Mouse (Mus musculus) MEL (cell line): ENCODE results near the gene Emsy. TPM values are rescaled to one million over a fixed set of nuclear protein-coding genes. Genes with fewer than 3 reads are reported as not detected.

ENCODE experiments used
- DNase-seq: peaks from one replicate; pipeline ENCODE4 v3.0.0; 2011; ENCODE audit warnings: low read depth, low spot score
- H3K27ac ChIP-seq: 2 replicates; pipeline ENCODE4 v1.5.1; 2012; ENCODE audit warnings: low read depth, mild to moderate bottlenecking, control low read depth, low read length, moderate library complexity; ENCODE audit not compliant: control insufficient read depth
- H3K27me3 ChIP-seq, 2 experiments: fragments of 150-350 bp in 1 of 2; sonication (generic) in 1 of 2; 2 replicates each; pipeline ENCODE4 v1.6.1; 2012; ENCODE audit warnings: low read length in 2 of 2, mild to moderate bottlenecking in 2 of 2, improper control_type of control experiment in 1 of 2, moderate library complexity in 1 of 2; ENCODE audit not compliant: insufficient read depth in 2 of 2, control insufficient read depth in 1 of 2
- H3K36me3 ChIP-seq, 2 experiments: 2 replicates each; pipeline ENCODE4 v1.6.1; 2012 to 2014; ENCODE audit warnings: low read length in 2 of 2, improper control_type of control experiment in 1 of 2, inconsistent platforms in 1 of 2, mild to moderate bottlenecking in 1 of 2; ENCODE audit not compliant: insufficient read depth in 2 of 2, control insufficient read depth in 1 of 2
- H3K4me1 ChIP-seq, 2 experiments: fragments of 150-350 bp in 1 of 2; sonication (generic) in 1 of 2; 2 replicates each; pipeline ENCODE4 v1.6.1; 2012; ENCODE audit warnings: low read length in 2 of 2, improper control_type of control experiment in 1 of 2, mild to moderate bottlenecking in 1 of 2; ENCODE audit not compliant: insufficient read depth in 2 of 2, control insufficient read depth in 1 of 2
- H3K4me3 ChIP-seq, 2 experiments: fragments of 150-350 bp in 1 of 2; sonication (generic) in 1 of 2; 2 replicates each; pipeline ENCODE4 v1.5.1; 2012; ENCODE audit warnings: low read depth in 2 of 2, low read length in 2 of 2, mild to moderate bottlenecking in 2 of 2, moderate library complexity in 2 of 2, control low read depth in 1 of 2, improper control_type of control experiment in 1 of 2; ENCODE audit not compliant: control insufficient read depth in 1 of 2, insufficient read depth in 1 of 2
- H3K79me2 ChIP-seq: 2 replicates; pipeline ENCODE4 v1.6.1; 2012; ENCODE audit warnings: mild to moderate bottlenecking, low read length, moderate library complexity; ENCODE audit not compliant: control insufficient read depth, poor library complexity, insufficient read depth
- H3K9ac ChIP-seq: 2 replicates; pipeline ENCODE4 v1.6.1; 2012; ENCODE audit warnings: low read depth, mild to moderate bottlenecking, control low read depth, low read length, moderate library complexity; ENCODE audit not compliant: control insufficient read depth, poor library complexity, severe bottlenecking
- H3K9me3 ChIP-seq: fragments of 150-350 bp; sonication (generic); replicated peaks from 2 replicates; pipeline ENCODE4 v1.6.1; 2012; ENCODE audit warnings: mild to moderate bottlenecking, low read length, improper control_type of control experiment, moderate library complexity; ENCODE audit not compliant: insufficient read depth
- CHD2 ChIP-seq: IDR thresholded peaks from 2 replicates; pipeline ENCODE4 v1.6.1; 2011; ENCODE audit warnings: low read length, improper control_type of control experiment
- E2F4 ChIP-seq: IDR thresholded peaks from 2 replicates; pipeline ENCODE4 v1.6.1; 2011; ENCODE audit warnings: low read depth, low read length, improper control_type of control experiment, borderline replicate concordance
- ELF1 ChIP-seq: IDR thresholded peaks from 2 replicates; pipeline ENCODE4 v1.6.1; 2014; ENCODE audit warnings: low read depth, mild to moderate bottlenecking, inconsistent platforms, low read length, improper control_type of control experiment, moderate library complexity
- EP300 ChIP-seq, 2 experiments: IDR thresholded peaks; 2 replicates each; pipeline ENCODE4 v1.6.1; 2011; ENCODE audit warnings: improper control_type of control experiment in 2 of 2, low read length in 2 of 2, low read depth in 1 of 2, mild to moderate bottlenecking in 1 of 2
- ETS1 ChIP-seq: IDR thresholded peaks from 2 replicates; pipeline ENCODE4 v1.6.1; 2012; ENCODE audit warnings: low read depth, mild to moderate bottlenecking, inconsistent platforms, low read length, improper control_type of control experiment, moderate library complexity
- GABPA ChIP-seq: IDR thresholded peaks from 2 replicates; pipeline ENCODE4 v1.6.1; 2012; ENCODE audit warnings: low read depth, mild to moderate bottlenecking, inconsistent platforms, low read length, improper control_type of control experiment, moderate library complexity
- HCFC1 ChIP-seq: IDR thresholded peaks from 2 replicates; pipeline ENCODE4 v1.6.1; 2012; ENCODE audit warnings: low read depth, mild to moderate bottlenecking, inconsistent platforms, low read length, improper control_type of control experiment, moderate library complexity
- JUND ChIP-seq: IDR thresholded peaks from 2 replicates; pipeline ENCODE4 v1.6.1; 2011; ENCODE audit warnings: low read depth, mild to moderate bottlenecking, improper control_type of control experiment, low read length
- MAFK ChIP-seq: IDR thresholded peaks from 2 replicates; pipeline ENCODE4 v1.6.1; 2011; ENCODE audit warnings: low read depth, mild to moderate bottlenecking, low read length, improper control_type of control experiment, borderline replicate concordance
- MAZ ChIP-seq: IDR thresholded peaks from 2 replicates; pipeline ENCODE4 v1.6.1; 2012; ENCODE audit warnings: low read depth, mild to moderate bottlenecking, inconsistent platforms, low read length, improper control_type of control experiment
- MXI1 ChIP-seq: IDR thresholded peaks from 2 replicates; pipeline ENCODE4 v1.6.1; 2011; ENCODE audit warnings: mild to moderate bottlenecking, low read depth, low read length, improper control_type of control experiment
- MYC ChIP-seq: IDR thresholded peaks from 2 replicates; pipeline ENCODE4 v1.6.1; 2011; ENCODE audit warnings: low read depth, mild to moderate bottlenecking, low read length, improper control_type of control experiment, moderate library complexity
- NELFE ChIP-seq: IDR thresholded peaks from 2 replicates; pipeline ENCODE4 v1.6.1; 2011; ENCODE audit warnings: low read depth, low read length, improper control_type of control experiment
- POLR2A ChIP-seq, 2 experiments: IDR thresholded peaks; 2 replicates each; pipeline ENCODE4 v1.6.1; 2011 to 2012; ENCODE audit warnings: low read length in 2 of 2, mild to moderate bottlenecking in 2 of 2, control low read depth in 1 of 2, improper control_type of control experiment in 1 of 2, low read depth in 1 of 2, moderate library complexity in 1 of 2; ENCODE audit not compliant: control insufficient read depth in 1 of 2, insufficient read depth in 1 of 2, poor library complexity in 1 of 2
- POLR2AphosphoS2 ChIP-seq: IDR thresholded peaks from 2 replicates; pipeline ENCODE4 v1.6.1; 2011; ENCODE audit warnings: low read length, improper control_type of control experiment
- POLR2AphosphoS5 ChIP-seq: IDR thresholded peaks from 2 replicates; pipeline ENCODE4 v1.6.1; 2012; ENCODE audit warnings: low read depth, borderline replicate concordance, mild to moderate bottlenecking, inconsistent platforms, low read length, moderate library complexity, mixed read lengths
- RAD21 ChIP-seq: IDR thresholded peaks from 2 replicates; pipeline ENCODE4 v1.6.1; 2011; ENCODE audit warnings: mild to moderate bottlenecking, low read depth, low read length, improper control_type of control experiment
- RCOR1 ChIP-seq: IDR thresholded peaks from 2 replicates; pipeline ENCODE4 v1.6.1; 2012; ENCODE audit warnings: low read depth, mild to moderate bottlenecking, inconsistent platforms, low read length, improper control_type of control experiment
- SMC3 ChIP-seq: IDR thresholded peaks from 2 replicates; pipeline ENCODE4 v1.6.1; 2011; ENCODE audit warnings: low read depth, low read length, improper control_type of control experiment
- UBTF ChIP-seq: IDR thresholded peaks from 2 replicates; pipeline ENCODE4 v1.6.1; 2012; ENCODE audit warnings: low read depth, mild to moderate bottlenecking, inconsistent platforms, low read length, improper control_type of control experiment, moderate library complexity, borderline replicate concordance; ENCODE audit not compliant: insufficient read depth
- USF1 ChIP-seq: IDR thresholded peaks from 2 replicates; pipeline ENCODE4 v1.6.1; 2014; ENCODE audit warnings: low read depth, mild to moderate bottlenecking, inconsistent platforms, low read length, improper control_type of control experiment, moderate library complexity
- ZNF384 ChIP-seq: IDR thresholded peaks from 2 replicates; pipeline ENCODE4 v1.6.1; 2012; ENCODE audit warnings: low read depth, mild to moderate bottlenecking, inconsistent platforms, low read length, improper control_type of control experiment
- polyA plus RNA-seq, 2 experiments: library from polyadenylated mRNA; stranded (reverse) in 1 of 2; unstranded in 1 of 2; fragments of >175 nt in 1 of 2; fragments of >200 nt in 1 of 2; gene quantifications; 2 replicates each; pipeline versions ENCODE4 v1.2.1 to v1.2.4; 2012; ENCODE audit warnings: low replicate concordance in 2 of 2, low read depth in 1 of 2; ENCODE audit not compliant: insufficient read length in 2 of 2, insufficient read depth in 1 of 2, missing spikeins in 1 of 2
- total RNA-seq: library from RNA; depleted of rRNA; stranded (reverse); fragments of 300-350 nt; gene quantifications from 2 replicates; pipeline ENCODE4 v1.2.3, GENCODE M21; 2012

Emsy gene
- total and polyA plus RNA-seq, 3 experiments, result 10.2 to 24.1 TPM; not detected in 1

DNA sequence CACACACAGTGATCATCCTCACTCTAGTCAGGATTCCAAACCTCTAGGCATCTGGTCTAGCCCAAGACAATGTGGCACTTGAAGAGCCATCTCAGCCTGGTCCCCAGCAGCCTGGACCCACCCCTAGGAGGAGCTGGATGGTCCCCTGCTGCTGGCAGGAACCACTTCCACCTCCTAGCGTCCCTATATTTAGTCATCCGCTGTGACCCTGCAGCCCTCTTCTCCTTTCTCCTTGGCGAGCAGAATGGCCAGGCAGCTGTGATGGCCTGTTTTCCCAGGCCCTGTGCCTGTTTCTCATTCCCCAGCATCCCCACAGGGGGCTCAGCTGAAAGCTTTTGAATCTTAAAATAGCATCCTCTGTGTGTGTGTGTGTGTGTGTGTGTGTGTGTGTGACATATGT is 107.7 kb downstream of the Emsy start:
- H3K27ac ChIP-seq, result no peak overlapping the region
- H3K27me3 ChIP-seq, result peaks cover 2 to 3% of the 10 kb centered on the region in 2 experiments
- TF ChIP-seq MYC (no peak), MXI1 (no peak), MAZ (no peak), MAFK (no peak), SMC3 (no peak), GABPA (no peak), EP300 (IDR thresholded peaks at IDR 0.05; ENCODE audit: low read depth in 1 of 2, low read length in 2 of 2) (no peak), NELFE (no peak), POLR2A (IDR thresholded peaks at IDR 0.05; ENCODE audit: control insufficient read depth in 1 of 2, insufficient read depth in 1 of 2, low read depth in 1 of 2, low read length in 2 of 2, poor library complexity in 1 of 2) (no peak), UBTF (no peak), ETS1 (no peak), CHD2 (no peak)
- no peak overlapping the region for H3K9ac ChIP-seq
- 0 out of 4 replicates have a peak, but pooled peaks cover 0 to 5% of the 10 kb centered on the region in 2 experiments for H3K4me1 ChIP-seq
- DNase-seq, result no peak
- no peak overlapping the region for H3K4me3 ChIP-seq
- no peaks in the 10 kb centered on the region for H3K79me2 ChIP-seq
- H3K9me3 ChIP-seq, result no peaks in the 10 kb centered on the region
- H3K36me3 ChIP-seq, result no peaks in the 10 kb centered on the region

DNA sequence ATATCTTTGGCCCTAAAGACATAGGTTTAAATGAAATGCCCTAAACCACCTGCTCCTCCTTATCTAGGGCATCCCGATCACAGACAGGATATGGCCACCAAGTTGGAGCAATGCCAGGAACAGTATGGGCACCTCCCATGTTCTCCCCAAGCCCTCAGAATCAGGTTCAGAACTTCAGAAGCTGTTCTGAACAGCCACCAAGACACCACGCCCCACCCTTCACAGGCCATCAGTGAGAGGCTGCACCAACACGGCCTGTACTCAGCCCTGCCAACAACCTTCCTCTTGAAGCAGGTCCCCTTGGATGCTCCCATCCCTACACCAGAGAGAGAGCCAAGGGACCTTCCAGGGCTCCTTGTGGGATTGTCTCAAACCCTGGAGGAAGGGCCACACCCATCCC is 112.0 kb downstream of the Emsy start:
- no peak overlapping the region for H3K9ac ChIP-seq
- DNase-seq, result no peak
- H3K4me3 ChIP-seq, result no peak overlapping the region
- no peaks in the 10 kb centered on the region for H3K9me3 ChIP-seq
- no peak for TF ChIP-seq POLR2AphosphoS2
- no peak for TF ChIP-seq ZNF384
- TF ChIP-seq RAD21, result no peak
- no peak for TF ChIP-seq ETS1
- TF ChIP-seq SMC3, result no peak
- no peak for TF ChIP-seq MAFK
- TF ChIP-seq POLR2A (IDR thresholded peaks at IDR 0.05; ENCODE audit: control insufficient read depth in 1 of 2, insufficient read depth in 1 of 2, low read depth in 1 of 2, low read length in 2 of 2, poor library complexity in 1 of 2), result no peak
- TF ChIP-seq ELF1, result no peak
- TF ChIP-seq GABPA, result no peak
- no peak for TF ChIP-seq POLR2AphosphoS5
- no peak for TF ChIP-seq NELFE
- no peak for TF ChIP-seq CHD2
- TF ChIP-seq RCOR1, result no peak
- no peak for TF ChIP-seq HCFC1
- no peak for TF ChIP-seq E2F4
- no peak for TF ChIP-seq JUND
- no peak for TF ChIP-seq USF1
- H3K79me2 ChIP-seq, result no peaks in the 10 kb centered on the region
- H3K27ac ChIP-seq, result no peak overlapping the region
- H3K27me3 ChIP-seq, result peaks cover 2% of the 10 kb centered on the region in 2 experiments; a peak in 3 of 4 replicates
- H3K4me1 ChIP-seq, result 0 out of 4 replicates have a peak, but pooled peaks cover 0 to 5% of the 10 kb centered on the region in 2 experiments
- no peaks in the 10 kb centered on the region for H3K36me3 ChIP-seq
